Comparison of ENCODE assay signal across 12 mouse cellular contexts in the genomic region with DNA sequence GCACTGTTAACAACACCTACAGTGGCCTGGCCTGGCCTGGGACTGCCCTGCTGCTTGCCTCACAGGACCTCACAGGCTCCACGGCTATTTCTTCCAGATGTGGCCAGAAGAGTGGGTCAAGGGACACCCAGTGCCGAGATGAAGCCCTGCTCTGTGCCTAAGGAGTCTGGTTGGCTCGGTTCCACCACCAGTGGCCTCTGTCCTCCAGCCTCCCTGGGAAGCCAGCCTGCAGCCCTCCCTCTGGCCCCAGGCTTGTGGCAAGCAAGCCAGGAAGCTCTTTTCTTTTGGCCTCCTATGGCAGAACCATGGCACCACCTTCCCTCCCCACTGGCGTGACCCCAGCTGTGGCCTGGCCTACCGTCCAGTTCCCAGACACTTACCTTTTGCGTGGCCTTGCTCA. TPM values are rescaled to one million over a fixed set of nuclear protein-coding genes. Genes with fewer than 3 reads are reported as not detected.
A peak's percentile ranks its signal among the peaks of the same experiment; 100 is the strongest.
DNase-seq lines count a peak whose midpoint lies in the region; ATAC-seq lines count a peak whose summit lies in the region.
"Had no signal": no experiment of that assay in that cellular context is flagged by ENCODE, and none has a peak within 500 bp of the region (broad histone marks: within the 10 kb centered on the region; RNA-seq: fewer than 3 reads in every experiment).

No protein-coding gene starts in this region.

- H3K36me3 ChIP-seq in kidney, embryonic 16.5 days (ENCODE audit: insufficient read depth, low read length) = peaks cover under 1% of the 10 kb centered on the region; the same call in 1 of the 2 replicates
- H3K36me3 ChIP-seq: stomach, embryonic 15.5 days had no signal

- WGBS in kidney, embryonic 16.5 days = 75% methylated on average over 6 of the region's 6 CpGs

- no peak overlapping the region for H3K4me3 ChIP-seq in kidney, embryonic 16.5 days (ENCODE audit: low read length)
- H3K4me3 ChIP-seq: limb, embryonic 15.5 days; midbrain, embryonic 12.5 days; stomach, embryonic 15.5 days had no signal

- no peaks in the 10 kb centered on the region for H3K27me3 ChIP-seq in kidney, embryonic 16.5 days (ENCODE audit: insufficient read depth, low read length)
- H3K27me3 ChIP-seq: limb, embryonic 15.5 days; midbrain, embryonic 12.5 days; stomach, embryonic 15.5 days had no signal

- peak; percentile 62 for DNase-seq in kidney, adult 18-20 months
- DNase-seq in right cerebral cortex, postnatal 14 days = peak; percentile 40
- no peak for DNase-seq in right cerebral cortex, postnatal 25 days
- peak; percentile 40 to 46 for DNase-seq in gastrocnemius, postnatal 36 days
- no peak for DNase-seq in frontal cortex, postnatal 10 days (ENCODE audit: low spot score in 2 of 2)
- DNase-seq in thymus, postnatal 14 days = no peak

- H3K27ac ChIP-seq in kidney, embryonic 16.5 days (ENCODE audit: low read length) = no peak overlapping the region
- H3K27ac ChIP-seq: limb, embryonic 15.5 days; midbrain, embryonic 12.5 days; stomach, embryonic 15.5 days had no signal

- H3K4me2 ChIP-seq in kidney, embryonic 16.5 days (replicated peaks; ENCODE audit: low read depth, low read length) = no peak overlapping the region
- H3K4me2 ChIP-seq: limb, embryonic 15.5 days; midbrain, embryonic 12.5 days; stomach, embryonic 15.5 days had no signal

- H3K4me1 ChIP-seq in kidney, embryonic 16.5 days (ENCODE audit: insufficient read depth, low read length) = no peaks in the 10 kb centered on the region
- H3K4me1 ChIP-seq: limb, embryonic 15.5 days; midbrain, embryonic 12.5 days; stomach, embryonic 15.5 days had no signal

- no peak overlapping the region for H3K9ac ChIP-seq in kidney, embryonic 16.5 days (replicated peaks; ENCODE audit: low read length)
- H3K9ac ChIP-seq: limb, embryonic 15.5 days; midbrain, embryonic 12.5 days; stomach, embryonic 15.5 days had no signal

- intact Hi-C loops in gastrocnemius, postnatal 36 days (cut with DNase I) = no loop called here

- no peak for ATAC-seq in kidney, embryonic 16.5 days (ENCODE audit: low FRiP score, low TSS enrichment)
- ATAC-seq in erythroid progenitor cell, adult 5-6 weeks (replicated peaks; ENCODE audit: low FRiP score, poor library complexity, severe bottlenecking) = no peak
- ATAC-seq: CD4-positive, CD25-positive, alpha-beta regulatory T cell, adult 4 months had no signal

- H3K9me3 ChIP-seq in kidney, embryonic 16.5 days (ENCODE audit: low read length) = no peaks in the 10 kb centered on the region
- H3K9me3 ChIP-seq: limb, embryonic 15.5 days; midbrain, embryonic 12.5 days; stomach, embryonic 15.5 days had no signal

RNA-seq across cellular contexts. Expression of a gene that starts 48.9 kb away (rescaled TPM):
- polyA plus RNA-seq in kidney, embryonic 16.5 days (2015; fragmentation: Nextera tagmentation; extraction: Ambion mirVana) = 50.0 and 50.4 TPM in 2 replicates
- 10 to 100 TPM; 12.5 to 20.0 TPM for total RNA-seq in gastrocnemius, postnatal 36 days (2021)
- 3.2 and 16.3 TPM in 2 replicates for total RNA-seq in erythroid progenitor cell, adult 5-6 weeks (2015; ENCODE audit: low replicate concordance)
- 0.83 and 2.8 TPM in 2 replicates for total RNA-seq in erythroid progenitor cell, adult 5-6 weeks (2017; ENCODE audit: low replicate concordance)

RNA-seq across cellular contexts. Expression of a gene that starts 59.5 kb away (rescaled TPM):
- 8.6 and 9.2 TPM in 2 replicates for polyA plus RNA-seq in kidney, embryonic 16.5 days (2015; fragmentation: Nextera tagmentation; extraction: Ambion mirVana)
- 1 to 10 TPM; 4.1 to 4.9 TPM for total RNA-seq in gastrocnemius, postnatal 36 days (2021)
- 6.7 and 11.2 TPM in 2 replicates for total RNA-seq in erythroid progenitor cell, adult 5-6 weeks (2015; ENCODE audit: low replicate concordance)
- total RNA-seq in erythroid progenitor cell, adult 5-6 weeks (2017; ENCODE audit: low replicate concordance) = 12.1 and 13.5 TPM in 2 replicates

Comparison
In these comparisons a context has a peak if more than half of its experiments do, and no peak if none do; other contexts are left out.
1. DNase-seq: peak in kidney, adult 18-20 months (single experiment), right cerebral cortex, postnatal 14 days (single experiment) and gastrocnemius, postnatal 36 days (2 of 2); none in right cerebral cortex, postnatal 25 days (single experiment), frontal cortex, postnatal 10 days (0 of 2) and thymus, postnatal 14 days (single experiment).